Mouse (Mus musculus) kidney, embryonic 16.5 days (tissue): ENCODE results near the gene Olfr31. TPM values are rescaled to one million over a fixed set of nuclear protein-coding genes. Genes with fewer than 3 reads are reported as not detected.

Experiments
- ATAC-seq: fragments of 200-750 bp; cut with Nextera tagmentation; 2 replicates; pipeline ENCODE4 v1.8.0; 2017; ENCODE audit warnings: moderate TSS enrichment; ENCODE audit not compliant: low FRiP score, low TSS enrichment
- H3K27ac ChIP-seq: fragments of 300-500 bp; sonication (generic); 2 replicates; pipeline ENCODE4 v1.5.1; 2014; ENCODE audit warnings: low read length
- H3K27me3 ChIP-seq: fragments of 300-500 bp; sonication (generic); 2 replicates; pipeline ENCODE4 v1.6.1; 2014; ENCODE audit warnings: low read length, control low read depth, mixed read lengths; ENCODE audit not compliant: insufficient read depth
- H3K36me3 ChIP-seq: fragments of 300-500 bp; sonication (generic); 2 replicates; pipeline ENCODE4 v1.6.1; 2014; ENCODE audit warnings: low read length, control low read depth, mixed read lengths; ENCODE audit not compliant: insufficient read depth
- H3K4me1 ChIP-seq: fragments of 300-500 bp; sonication (generic); 2 replicates; pipeline ENCODE4 v1.6.1; 2014; ENCODE audit warnings: low read length, control low read depth, mixed read lengths; ENCODE audit not compliant: insufficient read depth
- H3K4me2 ChIP-seq: fragments of 300-500 bp; sonication (generic); replicated peaks from 2 replicates; pipeline ENCODE4 v1.6.1; 2014; ENCODE audit warnings: low read depth, low read length
- H3K4me3 ChIP-seq: fragments of 300-500 bp; sonication (generic); 2 replicates; pipeline ENCODE4 v1.5.1; 2014; ENCODE audit warnings: mild to moderate bottlenecking, low read length
- H3K9ac ChIP-seq: fragments of 300-500 bp; sonication (generic); replicated peaks from 2 replicates; pipeline ENCODE4 v1.6.1; 2014; ENCODE audit warnings: low read length
- H3K9me3 ChIP-seq: fragments of 300-500 bp; sonication (generic); 2 replicates; pipeline ENCODE4 v1.6.1; 2016; ENCODE audit warnings: low read length, control low read depth
- WGBS: fragments of 180-500 bp; shearing (Covaris S2); extraction: QIAGEN DNeasy Blood & Tissue Kit; methylation state at CpG from one replicate; pipeline ENCODE4 v1.1.7; 2014; 5-methylcytosine and 5-hydroxymethylcytosine counted together
- polyA plus RNA-seq: library from polyadenylated mRNA; unstranded; fragments of >200 nt; fragmentation: Nextera tagmentation; extraction: Ambion mirVana; gene quantifications from 2 replicates; pipeline ENCODE4 v1.2.1, GENCODE M21; 2015

Olfr31 gene
- polyA plus RNA-seq, 1 experiment from 2014 or later = not detected

- peaks cover 70% of the 10 kb centered on the region for H3K9me3 ChIP-seq
- H3K4me2 ChIP-seq = no peak overlapping the region
- peaks cover 24% of the 10 kb centered on the region; the same call in 1 of the 2 replicates for H3K36me3 ChIP-seq
- no peak overlapping the region for H3K9ac ChIP-seq
- no peaks in the 10 kb centered on the region for H3K27me3 ChIP-seq
- no peak for ATAC-seq
- H3K4me1 ChIP-seq = peaks cover 2% of the 10 kb centered on the region; the same call in 1 of the 2 replicates
- H3K27ac ChIP-seq = no peak overlapping the region
- WGBS = 94% methylated on average over 14 of the region's 14 CpGs
- H3K4me3 ChIP-seq = no peak overlapping the region
These were observed 25.4 kb downstream of the Olfr31 start for GRCm38 (mm10) chr14:14347836-14348621.

- Histone ChIP-seq H3K4me3 (no peak overlapping the region), H3K4me1 (peaks cover 2% of the 10 kb centered on the region; the same call in 1 of the 2 replicates), H3K9me3 (peaks cover 73% of the 10 kb centered on the region), H3K36me3 (peaks cover 24% of the 10 kb centered on the region; the same call in 1 of the 2 replicates), H3K27ac (no peak overlapping the region), H3K27me3 (no peaks in the 10 kb centered on the region), H3K4me2 (no peak overlapping the region), H3K9ac (no peak overlapping the region)
- 96% methylated on average over 26 of the region's 26 CpGs for WGBS
- no peak for ATAC-seq
These were observed 26.2 kb downstream of the Olfr31 start for GRCm38 (mm10) chr14:14348674-14349401.

GRCm38 (mm10) chr14:14349485-14350262 is 27.0 kb downstream of the Olfr31 start:
- peaks cover 2% of the 10 kb centered on the region; the same call in 1 of the 2 replicates for H3K4me1 ChIP-seq
- H3K36me3 ChIP-seq = peaks cover 24% of the 10 kb centered on the region; the same call in 1 of the 2 replicates
- no peak overlapping the region for H3K9ac ChIP-seq
- no peak for ATAC-seq
- 94% methylated on average over 20 of the region's 20 CpGs for WGBS
- no peak overlapping the region for H3K4me3 ChIP-seq
- H3K27me3 ChIP-seq = no peaks in the 10 kb centered on the region
- H3K4me2 ChIP-seq = no peak overlapping the region
- H3K9me3 ChIP-seq = peaks cover 78% of the 10 kb centered on the region
- no peak overlapping the region for H3K27ac ChIP-seq

- peaks cover 32% of the 10 kb centered on the region for H3K36me3 ChIP-seq
- no peak for ATAC-seq
- WGBS = 95% methylated on average over 29 of the region's 29 CpGs
- no peak overlapping the region for H3K4me2 ChIP-seq
- peaks cover 2% of the 10 kb centered on the region; the same call in 1 of the 2 replicates for H3K4me1 ChIP-seq
- H3K27ac ChIP-seq = no peak overlapping the region
- H3K9ac ChIP-seq = no peak overlapping the region
- peaks cover 86% of the 10 kb centered on the region for H3K9me3 ChIP-seq
- no peak overlapping the region for H3K4me3 ChIP-seq
- no peaks in the 10 kb centered on the region for H3K27me3 ChIP-seq
These were observed 27.9 kb downstream of the Olfr31 start for GRCm38 (mm10) chr14:14350263-14351147.

- 98% methylated on average over 7 of the region's 7 CpGs for WGBS
- ATAC-seq = no peak
- H3K4me1 ChIP-seq = peaks cover 2% of the 10 kb centered on the region; the same call in 1 of the 2 replicates
- H3K9me3 ChIP-seq = peaks cover 88% of the 10 kb centered on the region
- H3K4me2 ChIP-seq = no peak overlapping the region
- H3K36me3 ChIP-seq = peaks cover 35% of the 10 kb centered on the region
- H3K27me3 ChIP-seq = no peaks in the 10 kb centered on the region
- H3K27ac ChIP-seq = no peak overlapping the region
- H3K9ac ChIP-seq = no peak overlapping the region
- no peak overlapping the region for H3K4me3 ChIP-seq
These were observed 28.5 kb downstream of the Olfr31 start for GRCm38 (mm10) chr14:14351148-14351455.

GRCm38 (mm10) chr14:14351721-14352590 is 29.3 kb downstream of the Olfr31 start:
- Histone ChIP-seq H3K36me3 (peaks cover 35% of the 10 kb centered on the region), H3K4me1 (no peaks in the 10 kb centered on the region), H3K27ac (no peak overlapping the region), H3K4me2 (no peak overlapping the region), H3K4me3 (no peak overlapping the region), H3K27me3 (no peaks in the 10 kb centered on the region), H3K9ac (no peak overlapping the region), H3K9me3 (peaks cover 84% of the 10 kb centered on the region)
- WGBS = 96% methylated on average over 9 of the region's 9 CpGs
- no peak for ATAC-seq

- WGBS = 88% methylated on average over 6 of the region's 6 CpGs
- ATAC-seq = no peak
- Histone ChIP-seq H3K9ac (no peak overlapping the region), H3K4me3 (no peak overlapping the region), H3K27ac (no peak overlapping the region), H3K27me3 (no peaks in the 10 kb centered on the region), H3K4me2 (no peak overlapping the region), H3K36me3 (peaks cover 30% of the 10 kb centered on the region), H3K9me3 (peaks cover 77% of the 10 kb centered on the region), H3K4me1 (no peaks in the 10 kb centered on the region)
These were observed 30.0 kb downstream of the Olfr31 start for GRCm38 (mm10) chr14:14352606-14353005.

GRCm38 (mm10) chr14:14353081-14353732 is 30.6 kb downstream of the Olfr31 start:
- Histone ChIP-seq H3K36me3 (peaks cover 27% of the 10 kb centered on the region), H3K9ac (no peak overlapping the region), H3K4me1 (no peaks in the 10 kb centered on the region), H3K27me3 (no peaks in the 10 kb centered on the region), H3K9me3 (peaks cover 71% of the 10 kb centered on the region), H3K27ac (no peak overlapping the region), H3K4me2 (no peak overlapping the region), H3K4me3 (no peak overlapping the region)
- ATAC-seq = no peak
- 96% methylated on average over 7 of the region's 7 CpGs for WGBS
